Mouse (Mus musculus) layer of hippocampus, postnatal 25 days (tissue): ENCODE data around the gene Zbed4. TPM values are rescaled to one million over a fixed set of nuclear protein-coding genes. Genes with fewer than 3 reads are reported as not detected.

Experiments
- total RNA-seq, 2 experiments: library from RNA; stranded (reverse); gene quantifications; 2 replicates each; pipeline ENCODE4 v1.2.3; 2021

Gene Zbed4
- total RNA-seq, 2 experiments from 2014 or later: 9.8 to 10.0 TPM

Other genes starting within 250 kb of the Zbed4 start
- gene Zdhhc25, start 151.4 kb upstream of the Zbed4 start, total RNA-seq: not detected
- gene Brd1, start 17.4 kb upstream of the Zbed4 start, total RNA-seq: 10 to 100 TPM; 48.6 to 58.2 TPM
- gene Alg12, start 67.7 kb downstream of the Zbed4 start, total RNA-seq: 10 to 100 TPM; 12.7 to 16.9 TPM
- 10 to 100 TPM; 18.0 to 28.1 TPM for gene Creld2, start 68.0 kb downstream of the Zbed4 start, total RNA-seq
- 10 to 100 TPM; 30.3 to 38.9 TPM for gene Pim3, start 110.5 kb downstream of the Zbed4 start, total RNA-seq
- gene Ttll8, start 202.8 kb downstream of the Zbed4 start, total RNA-seq: 1 to 10 TPM; 1.9 to 2.1 TPM
- 100 to 1,000 TPM; 115 to 130 TPM for gene Mlc1, start 227.3 kb downstream of the Zbed4 start, total RNA-seq
- gene Mov10l1, start 231.2 kb downstream of the Zbed4 start, total RNA-seq: not detected